Mouse (Mus musculus): ENCODE measurements around the gene Olfr221. TPM values are rescaled to one million over a fixed set of nuclear protein-coding genes. Genes with fewer than 3 reads are reported as not detected.
"Not testable (repeated sequence)": the region's sequence is repeated elsewhere in the genome, so short reads cannot be mapped to it uniquely, and the experiment has no call there.

Gene Olfr221
- not detected in 2 replicates for polyA plus RNA-seq (2014; fragmentation: Nextera tagmentation; extraction: Ambion mirVana)

DNA sequence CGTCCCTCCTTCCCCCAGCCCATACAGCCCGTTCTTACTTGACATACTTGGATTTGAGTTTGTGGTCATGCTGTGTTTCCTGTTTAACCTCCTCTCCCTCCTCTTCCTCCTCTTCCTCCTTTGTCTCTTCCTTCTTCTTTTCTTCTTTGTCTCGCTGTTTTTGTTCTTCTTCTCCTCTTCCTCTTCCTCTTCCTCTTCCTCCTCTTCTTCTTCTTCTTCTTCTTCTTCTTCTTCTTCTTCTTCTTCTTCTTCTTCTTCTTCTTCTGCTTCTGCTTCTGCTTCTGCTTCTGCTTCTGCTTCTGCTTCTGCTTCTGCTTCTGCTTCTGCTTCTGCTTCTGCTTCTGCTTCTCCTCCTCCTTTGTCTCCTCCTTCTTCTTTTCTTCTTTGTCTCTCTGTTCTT lies at the start of gene Olfr221:
Gene Olfr221 (minus strand): TSS at position 101 of the 400 bp plus-strand sequence.
- not testable (repeated sequence) for H3K27ac ChIP-seq (ENCODE audit: low read length); H3K36me3 ChIP-seq (ENCODE audit: control insufficient read depth, insufficient read depth, low read length); H3K27me3 ChIP-seq (ENCODE audit: control insufficient read depth, insufficient read depth, low read length); H3K4me2 ChIP-seq (replicated peaks; ENCODE audit: low read depth, low read length); H3K4me1 ChIP-seq (ENCODE audit: control insufficient read depth, insufficient read depth, low read length); H3K9ac ChIP-seq (replicated peaks; ENCODE audit: low read depth, low read length); H3K4me3 ChIP-seq (ENCODE audit: low read depth, low read length); ATAC-seq (ENCODE audit: insufficient number of reproducible peaks, insufficient read depth, low FRiP score, low read depth); H3K9me3 ChIP-seq (ENCODE audit: control insufficient read depth, low read depth, low read length)
- WGBS: 57% methylated on average over 3 of the region's 3 CpGs

DNA sequence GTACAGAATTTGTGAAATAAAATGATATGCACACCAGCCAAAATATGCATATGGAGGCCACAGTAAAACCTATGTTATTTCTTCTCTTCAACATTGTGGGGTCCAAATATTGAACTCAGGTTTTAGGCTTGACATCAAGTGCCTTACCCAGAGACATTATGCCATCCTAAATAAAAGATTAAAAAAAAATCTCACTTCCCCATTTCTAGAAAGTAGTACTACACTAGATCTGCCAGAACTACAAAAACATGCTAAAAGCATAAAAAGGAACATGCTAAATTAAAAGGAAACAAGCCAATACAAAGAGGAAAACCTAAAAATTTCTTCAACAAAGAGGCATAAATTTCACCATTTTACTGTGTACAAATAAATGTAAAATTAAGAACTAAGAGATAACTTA lies 40.8 kb upstream of the Olfr221 start:
- Histone ChIP-seq H3K27me3 (ENCODE audit: control insufficient read depth, insufficient read depth, low read length) (no peaks in the 10 kb centered on the region), H3K4me1 (ENCODE audit: control insufficient read depth, insufficient read depth, low read length) (no peaks in the 10 kb centered on the region), H3K36me3 (ENCODE audit: control insufficient read depth, insufficient read depth, low read length) (peaks cover 55% of the 10 kb centered on the region), H3K27ac (ENCODE audit: low read length) (no peak overlapping the region), H3K9ac (replicated peaks; ENCODE audit: low read depth, low read length) (no peak overlapping the region), H3K9me3 (ENCODE audit: control insufficient read depth, low read depth, low read length) (no peaks in the 10 kb centered on the region), H3K4me2 (replicated peaks; ENCODE audit: low read depth, low read length) (no peak overlapping the region), H3K4me3 (ENCODE audit: low read depth, low read length) (no peak overlapping the region)
- ATAC-seq (ENCODE audit: insufficient number of reproducible peaks, insufficient read depth, low FRiP score, low read depth): no peak

DNA sequence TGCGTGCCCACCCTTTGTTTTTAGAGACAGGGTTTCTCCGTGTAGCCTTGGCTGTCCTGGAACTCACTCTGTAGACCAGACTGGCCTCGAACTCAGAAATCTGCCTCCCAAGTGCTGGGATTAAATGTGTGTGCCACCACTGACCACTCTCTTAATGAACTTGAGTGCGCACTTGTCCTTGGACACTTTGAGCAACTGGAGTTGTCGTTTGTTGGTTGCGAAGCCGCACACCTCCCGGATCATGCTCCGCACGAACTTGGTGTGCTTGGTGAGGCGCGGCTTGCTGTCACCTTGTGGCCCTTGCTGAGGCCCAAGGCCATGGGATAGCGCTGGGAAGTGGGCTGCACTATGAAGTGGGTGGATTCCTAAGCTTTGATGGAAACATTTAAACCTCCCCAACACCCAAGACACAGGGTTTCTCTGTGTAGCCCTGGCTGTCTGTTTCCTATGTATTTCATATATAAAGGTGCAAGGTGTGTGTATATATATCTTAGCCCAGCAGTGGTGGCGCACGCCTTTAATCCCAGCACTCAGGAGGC lies 29.4 kb upstream of the Olfr221 start:
- no peak overlapping the region for H3K4me3 ChIP-seq (ENCODE audit: low read depth, low read length)
- H3K4me2 ChIP-seq (replicated peaks; ENCODE audit: low read depth, low read length): no peak overlapping the region
- H3K4me1 ChIP-seq (ENCODE audit: control insufficient read depth, insufficient read depth, low read length): no peaks in the 10 kb centered on the region
- H3K36me3 ChIP-seq (ENCODE audit: control insufficient read depth, insufficient read depth, low read length): peaks cover 38% of the 10 kb centered on the region
- no peaks in the 10 kb centered on the region for H3K27me3 ChIP-seq (ENCODE audit: control insufficient read depth, insufficient read depth, low read length)
- WGBS: 94% methylated on average over 15 of the region's 15 CpGs
- H3K9ac ChIP-seq (replicated peaks; ENCODE audit: low read depth, low read length): no peak overlapping the region
- no peak overlapping the region for H3K27ac ChIP-seq (ENCODE audit: low read length)
- H3K9me3 ChIP-seq (ENCODE audit: control insufficient read depth, low read depth, low read length): no peaks in the 10 kb centered on the region
- 0 out of 2 replicates have a peak, but pooled peaks have one; percentile 28 for ATAC-seq (ENCODE audit: insufficient number of reproducible peaks, insufficient read depth, low FRiP score, low read depth)

DNA sequence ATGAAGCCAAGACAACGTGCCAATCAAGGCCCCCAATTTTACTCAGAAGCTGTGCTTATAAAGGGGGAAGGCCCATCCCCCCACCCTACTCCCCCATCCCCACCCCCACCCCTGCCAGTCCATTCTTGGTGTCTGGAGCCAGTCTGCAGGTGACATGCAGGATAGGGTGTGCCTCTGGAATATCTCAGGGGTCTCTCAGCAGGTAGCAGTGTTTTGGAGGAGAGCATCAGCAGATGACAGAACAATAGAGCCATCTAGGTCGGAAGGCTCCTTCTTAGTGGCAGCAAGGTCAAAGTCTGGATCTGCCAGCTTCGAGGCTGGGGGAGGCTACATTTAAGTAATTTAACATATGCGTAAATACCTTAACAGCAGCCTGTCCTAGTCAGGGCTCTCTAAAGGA lies 23.9 kb upstream of the Olfr221 start:
- no peak overlapping the region for H3K4me3 ChIP-seq (ENCODE audit: low read depth, low read length)
- WGBS: 55% methylated on average over 4 of the region's 4 CpGs
- H3K4me2 ChIP-seq (replicated peaks; ENCODE audit: low read depth, low read length): no peak overlapping the region
- no peaks in the 10 kb centered on the region for H3K36me3 ChIP-seq (ENCODE audit: control insufficient read depth, insufficient read depth, low read length)
- no peaks in the 10 kb centered on the region for H3K27me3 ChIP-seq (ENCODE audit: control insufficient read depth, insufficient read depth, low read length)
- no peak for ATAC-seq (ENCODE audit: insufficient number of reproducible peaks, insufficient read depth, low FRiP score, low read depth)
- H3K9me3 ChIP-seq (ENCODE audit: control insufficient read depth, low read depth, low read length): no peaks in the 10 kb centered on the region
- H3K9ac ChIP-seq (replicated peaks; ENCODE audit: low read depth, low read length): no peak overlapping the region
- H3K4me1 ChIP-seq (ENCODE audit: control insufficient read depth, insufficient read depth, low read length): no peaks in the 10 kb centered on the region
- no peak overlapping the region for H3K27ac ChIP-seq (ENCODE audit: low read length)

DNA sequence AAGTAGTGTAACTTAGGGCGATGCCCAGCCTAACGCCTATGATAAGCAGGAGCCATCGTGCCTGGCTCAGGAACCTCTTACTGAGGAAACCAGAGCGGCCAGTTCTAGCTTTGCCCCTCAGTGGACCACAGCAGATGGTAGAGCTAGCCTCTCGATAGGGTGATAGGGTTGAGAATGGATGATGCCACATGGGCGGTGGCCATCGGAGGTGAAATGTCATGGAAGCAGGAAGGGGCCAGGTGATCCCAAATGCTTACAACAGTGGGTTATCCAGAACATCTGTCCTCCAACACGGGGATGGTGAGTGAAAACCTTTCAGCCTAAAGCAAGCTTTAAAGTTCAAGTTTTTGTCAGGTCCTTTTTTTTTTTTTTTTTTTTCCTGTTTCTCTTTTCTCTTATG lies 19.5 kb upstream of the Olfr221 start:
- no peak overlapping the region for H3K4me2 ChIP-seq (replicated peaks; ENCODE audit: low read depth, low read length)
- no peak for ATAC-seq (ENCODE audit: insufficient number of reproducible peaks, insufficient read depth, low FRiP score, low read depth)
- H3K27ac ChIP-seq (ENCODE audit: low read length): no peak overlapping the region
- no peak overlapping the region for H3K9ac ChIP-seq (replicated peaks; ENCODE audit: low read depth, low read length)
- no peak overlapping the region for H3K4me3 ChIP-seq (ENCODE audit: low read depth, low read length)
- no peaks in the 10 kb centered on the region for H3K9me3 ChIP-seq (ENCODE audit: control insufficient read depth, low read depth, low read length)
- H3K27me3 ChIP-seq (ENCODE audit: control insufficient read depth, insufficient read depth, low read length): no peaks in the 10 kb centered on the region
- H3K4me1 ChIP-seq (ENCODE audit: control insufficient read depth, insufficient read depth, low read length): no peaks in the 10 kb centered on the region
- WGBS: 82% methylated on average over 8 of the region's 8 CpGs
- no peaks in the 10 kb centered on the region for H3K36me3 ChIP-seq (ENCODE audit: control insufficient read depth, insufficient read depth, low read length)

DNA sequence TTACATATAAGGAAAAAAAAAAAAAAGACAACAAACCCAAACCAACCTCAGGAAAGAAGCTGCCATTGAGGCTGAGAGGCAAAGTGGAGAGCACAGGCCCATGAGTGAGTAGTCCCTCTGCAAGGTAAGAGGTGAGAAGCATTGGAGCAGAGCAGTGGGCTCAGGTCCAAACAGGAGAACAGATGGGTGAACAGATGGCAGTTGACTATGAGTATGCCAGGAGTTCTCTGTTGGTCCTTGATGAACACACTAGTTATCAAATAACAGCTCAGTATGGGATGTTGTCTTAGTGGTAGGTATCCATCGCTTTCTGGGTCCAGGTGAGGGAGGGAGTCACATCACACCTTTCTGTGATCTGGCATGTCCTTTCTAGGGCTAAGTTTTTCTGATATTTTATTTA lies 18.5 kb upstream of the Olfr221 start:
- H3K4me2 ChIP-seq (replicated peaks; ENCODE audit: low read depth, low read length): no peak overlapping the region
- H3K9me3 ChIP-seq (ENCODE audit: control insufficient read depth, low read depth, low read length): no peaks in the 10 kb centered on the region
- no peaks in the 10 kb centered on the region for H3K36me3 ChIP-seq (ENCODE audit: control insufficient read depth, insufficient read depth, low read length)
- H3K4me1 ChIP-seq (ENCODE audit: control insufficient read depth, insufficient read depth, low read length): no peaks in the 10 kb centered on the region
- H3K27ac ChIP-seq (ENCODE audit: low read length): no peak overlapping the region
- whole genome bisulfite sequencing: 81% methylated on average over 1 of the region's 1 CpGs
- H3K4me3 ChIP-seq (ENCODE audit: low read depth, low read length): no peak overlapping the region
- no peak overlapping the region for H3K9ac ChIP-seq (replicated peaks; ENCODE audit: low read depth, low read length)
- no peak for ATAC-seq (ENCODE audit: insufficient number of reproducible peaks, insufficient read depth, low FRiP score, low read depth)
- H3K27me3 ChIP-seq (ENCODE audit: control insufficient read depth, insufficient read depth, low read length): no peaks in the 10 kb centered on the region

DNA sequence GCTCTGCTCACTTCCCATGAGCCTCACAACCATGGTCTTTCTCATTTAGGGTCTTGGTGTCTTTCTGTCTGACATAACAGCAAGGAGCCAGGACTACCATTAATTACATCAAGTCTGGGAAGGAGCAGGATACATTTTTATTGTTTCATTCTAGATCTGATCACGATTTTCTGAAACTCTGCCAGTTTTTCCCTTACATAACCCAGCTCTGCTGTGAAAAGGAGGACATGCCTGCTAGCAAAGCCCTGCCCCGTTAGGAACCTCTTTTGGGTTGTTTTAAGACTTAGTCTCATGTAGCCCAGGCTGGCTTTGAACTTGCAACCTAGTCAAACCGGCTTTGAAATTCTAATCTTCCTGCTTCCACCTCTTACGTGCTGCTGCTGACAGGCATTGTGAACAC lies 17.7 kb upstream of the Olfr221 start:
- no peak for ATAC-seq (ENCODE audit: insufficient number of reproducible peaks, insufficient read depth, low FRiP score, low read depth)
- no peaks in the 10 kb centered on the region for H3K4me1 ChIP-seq (ENCODE audit: control insufficient read depth, insufficient read depth, low read length)
- no peak overlapping the region for H3K4me2 ChIP-seq (replicated peaks; ENCODE audit: low read depth, low read length)
- no peak overlapping the region for H3K27ac ChIP-seq (ENCODE audit: low read length)
- no peak overlapping the region for H3K4me3 ChIP-seq (ENCODE audit: low read depth, low read length)
- 58% methylated on average over 4 of the region's 4 CpGs for WGBS
- no peaks in the 10 kb centered on the region for H3K36me3 ChIP-seq (ENCODE audit: control insufficient read depth, insufficient read depth, low read length)
- H3K9me3 ChIP-seq (ENCODE audit: control insufficient read depth, low read depth, low read length): no peaks in the 10 kb centered on the region
- no peak overlapping the region for H3K9ac ChIP-seq (replicated peaks; ENCODE audit: low read depth, low read length)
- H3K27me3 ChIP-seq (ENCODE audit: control insufficient read depth, insufficient read depth, low read length): no peaks in the 10 kb centered on the region

DNA sequence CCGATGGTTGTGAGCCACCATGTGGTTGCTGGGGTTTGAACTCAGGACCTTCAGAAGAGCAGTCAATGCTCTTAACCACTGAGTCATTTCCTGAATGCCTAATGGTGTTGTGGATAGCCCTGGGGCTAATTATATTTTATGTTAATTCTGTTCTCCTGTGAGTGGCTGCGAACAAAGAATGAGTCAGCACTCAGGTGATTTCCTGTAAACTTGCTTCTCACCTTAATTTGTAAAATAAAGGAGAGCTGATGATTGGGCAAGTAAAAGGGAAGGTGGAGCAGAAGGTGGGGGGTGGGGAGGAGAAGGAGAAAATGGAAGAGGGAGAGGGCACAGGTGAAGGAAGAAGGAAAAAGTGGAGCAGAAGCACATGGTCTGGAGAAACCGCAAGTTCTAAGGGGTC lies 10.5 kb upstream of the Olfr221 start:
- WGBS: 91% methylated on average over 3 of the region's 3 CpGs
- not testable (repeated sequence) for H3K9ac ChIP-seq (replicated peaks; ENCODE audit: low read depth, low read length); H3K9me3 ChIP-seq (ENCODE audit: control insufficient read depth, low read depth, low read length)

DNA sequence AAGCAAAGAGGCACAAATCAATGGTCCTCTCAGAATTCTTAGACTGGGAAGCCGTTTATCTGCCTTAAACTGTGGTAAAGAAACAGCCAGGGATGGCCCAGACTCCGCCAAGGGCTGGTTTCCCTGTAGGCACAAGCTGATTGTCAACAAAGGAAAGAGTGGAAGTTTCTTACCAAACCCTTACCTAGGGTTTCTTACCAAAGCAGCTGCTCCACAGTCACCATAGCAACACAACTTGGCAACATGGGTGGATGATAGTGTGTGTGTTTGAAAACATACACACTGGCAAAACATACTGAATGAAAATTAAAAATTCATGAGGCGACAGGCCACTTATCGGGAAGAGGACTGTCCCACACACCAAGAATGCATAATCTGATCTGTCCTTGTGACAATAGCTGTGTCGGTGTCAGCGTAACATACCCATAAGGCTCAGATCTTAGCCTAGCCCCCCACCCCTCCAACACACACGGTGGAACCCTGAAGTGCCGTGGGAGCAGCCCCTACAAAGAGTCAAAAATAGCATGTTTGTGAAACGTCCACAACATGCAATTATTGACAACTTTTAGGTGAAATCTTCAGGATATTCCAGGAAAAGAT lies 3.8 kb upstream of the Olfr221 start:
- Histone ChIP-seq H3K4me3 (ENCODE audit: low read depth, low read length) (no peak overlapping the region), H3K4me2 (replicated peaks; ENCODE audit: low read depth, low read length) (no peak overlapping the region), H3K9ac (replicated peaks; ENCODE audit: low read depth, low read length) (no peak overlapping the region), H3K4me1 (ENCODE audit: control insufficient read depth, insufficient read depth, low read length) (no peaks in the 10 kb centered on the region; the same call in 1 of the 2 replicates), H3K27me3 (ENCODE audit: control insufficient read depth, insufficient read depth, low read length) (no peaks in the 10 kb centered on the region), H3K36me3 (ENCODE audit: control insufficient read depth, insufficient read depth, low read length) (no peaks in the 10 kb centered on the region), H3K9me3 (ENCODE audit: control insufficient read depth, low read depth, low read length) (no peaks in the 10 kb centered on the region), H3K27ac (ENCODE audit: low read length) (no peak overlapping the region)
- ATAC-seq (ENCODE audit: insufficient number of reproducible peaks, insufficient read depth, low FRiP score, low read depth): no peak
- 80% methylated on average over 9 of the region's 9 CpGs for WGBS

More for the DNA sequence above, 10.5 kb upstream of the Olfr221 start:
- not testable (repeated sequence) for H3K27ac ChIP-seq (ENCODE audit: low read length); H3K27me3 ChIP-seq (ENCODE audit: control insufficient read depth, insufficient read depth, low read length); ATAC-seq (ENCODE audit: insufficient number of reproducible peaks, insufficient read depth, low FRiP score, low read depth); H3K36me3 ChIP-seq (ENCODE audit: control insufficient read depth, insufficient read depth, low read length); H3K4me2 ChIP-seq (replicated peaks; ENCODE audit: low read depth, low read length); H3K4me1 ChIP-seq (ENCODE audit: control insufficient read depth, insufficient read depth, low read length); H3K4me3 ChIP-seq (ENCODE audit: low read depth, low read length)
